Mouse (Mus musculus): ENCODE data around the gene Rplp2.

Rplp2 gene

GRCm38 (mm10) chr7:141454967-141455551 lies 7.9 kb downstream of the Rplp2 start, which contains the start of gene Pnpla2:
TSS of gene Pnpla2 (plus strand) at chr7:141455198.
- peaks cover 18% of the 10 kb centered on the region for H3K36me3 ChIP-seq (ENCODE audit: control insufficient read depth, insufficient read depth, low read length, poor library complexity, severe bottlenecking)
- H3K27me3 ChIP-seq (ENCODE audit: control insufficient read depth, insufficient read depth, low read length, poor library complexity, severe bottlenecking) = no peaks in the 10 kb centered on the region
- peak; percentile 95 for DNase-seq (ENCODE audit: low read depth, low spot score)

GRCm38 (mm10) chr7:141455610-141456314 lies 8.6 kb downstream of the Rplp2 start:
- no peaks in the 10 kb centered on the region for H3K27me3 ChIP-seq (ENCODE audit: control insufficient read depth, insufficient read depth, low read length, poor library complexity, severe bottlenecking)
- peak; percentile 72 for DNase-seq (ENCODE audit: low read depth, low spot score)
- peaks cover 14% of the 10 kb centered on the region for H3K36me3 ChIP-seq (ENCODE audit: control insufficient read depth, insufficient read depth, low read length, poor library complexity, severe bottlenecking)

GRCm38 (mm10) chr7:141456739-141457138 lies 9.6 kb downstream of the Rplp2 start:
- peaks cover 10% of the 10 kb centered on the region for H3K36me3 ChIP-seq (ENCODE audit: control insufficient read depth, insufficient read depth, low read length, poor library complexity, severe bottlenecking)
- DNase-seq (ENCODE audit: low read depth, low spot score) = no peak
- no peaks in the 10 kb centered on the region for H3K27me3 ChIP-seq (ENCODE audit: control insufficient read depth, insufficient read depth, low read length, poor library complexity, severe bottlenecking)

- H3K27me3 ChIP-seq (ENCODE audit: control insufficient read depth, insufficient read depth, low read length, poor library complexity, severe bottlenecking) = no peaks in the 10 kb centered on the region
- DNase-seq (ENCODE audit: low read depth, low spot score) = no peak
These were observed 10.1 kb downstream of the Rplp2 start for GRCm38 (mm10) chr7:141457236-141457635.

GRCm38 (mm10) chr7:141457986-141458660 lies 11.0 kb downstream of the Rplp2 start:
- no peaks in the 10 kb centered on the region for H3K27me3 ChIP-seq (ENCODE audit: control insufficient read depth, insufficient read depth, low read length, poor library complexity, severe bottlenecking)
- peak; percentile 81 for DNase-seq (ENCODE audit: low read depth, low spot score)
- peaks cover 10% of the 10 kb centered on the region for H3K36me3 ChIP-seq (ENCODE audit: control insufficient read depth, insufficient read depth, low read length, poor library complexity, severe bottlenecking)

More at GRCm38 (mm10) chr7:141457236-141457635, 10.1 kb downstream of the Rplp2 start:
- peaks cover 10% of the 10 kb centered on the region for H3K36me3 ChIP-seq (ENCODE audit: control insufficient read depth, insufficient read depth, low read length, poor library complexity, severe bottlenecking)

- Histone ChIP-seq H3K27me3 (ENCODE audit: control insufficient read depth, insufficient read depth, low read length, poor library complexity, severe bottlenecking) (no peaks in the 10 kb centered on the region), H3K36me3 (ENCODE audit: control insufficient read depth, insufficient read depth, low read length, poor library complexity, severe bottlenecking) (peaks cover 10% of the 10 kb centered on the region)
- DNase-seq (ENCODE audit: low read depth, low spot score) = no peak
These were observed 11.5 kb downstream of the Rplp2 start for GRCm38 (mm10) chr7:141458661-141459060.

- H3K36me3 ChIP-seq (ENCODE audit: control insufficient read depth, insufficient read depth, low read length, poor library complexity, severe bottlenecking) = peaks cover 10% of the 10 kb centered on the region
- H3K27me3 ChIP-seq (ENCODE audit: control insufficient read depth, insufficient read depth, low read length, poor library complexity, severe bottlenecking) = no peaks in the 10 kb centered on the region
- DNase-seq (ENCODE audit: low read depth, low spot score) = no peak
These were observed 12.1 kb downstream of the Rplp2 start for GRCm38 (mm10) chr7:141459301-141459711.

GRCm38 (mm10) chr7:141460001-141460390 lies 12.8 kb downstream of the Rplp2 start:
- Histone ChIP-seq H3K36me3 (ENCODE audit: control insufficient read depth, insufficient read depth, low read length, poor library complexity, severe bottlenecking) (peaks cover 10% of the 10 kb centered on the region), H3K27me3 (ENCODE audit: control insufficient read depth, insufficient read depth, low read length, poor library complexity, severe bottlenecking) (no peaks in the 10 kb centered on the region)
- DNase-seq (ENCODE audit: low read depth, low spot score) = no peak

- no peaks in the 10 kb centered on the region for H3K27me3 ChIP-seq (ENCODE audit: control insufficient read depth, insufficient read depth, low read length, poor library complexity, severe bottlenecking)
- peaks cover 10% of the 10 kb centered on the region for H3K36me3 ChIP-seq (ENCODE audit: control insufficient read depth, insufficient read depth, low read length, poor library complexity, severe bottlenecking)
- DNase-seq (ENCODE audit: low read depth, low spot score) = no peak
These were observed 13.4 kb downstream of the Rplp2 start, which contains the start of gene Cracr2b for GRCm38 (mm10) chr7:141460391-141461113. TSS of gene Cracr2b (plus strand) at chr7:141461094.

GRCm38 (mm10) chr7:141461521-141462332 lies 14.6 kb downstream of the Rplp2 start:
- H3K36me3 ChIP-seq (ENCODE audit: control insufficient read depth, insufficient read depth, low read length, poor library complexity, severe bottlenecking) = peaks cover 10% of the 10 kb centered on the region
- DNase-seq (ENCODE audit: low read depth, low spot score) = no peak
- H3K27me3 ChIP-seq (ENCODE audit: control insufficient read depth, insufficient read depth, low read length, poor library complexity, severe bottlenecking) = no peaks in the 10 kb centered on the region

GRCm38 (mm10) chr7:141462333-141462821 lies 15.2 kb downstream of the Rplp2 start:
- Histone ChIP-seq H3K27me3 (ENCODE audit: control insufficient read depth, insufficient read depth, low read length, poor library complexity, severe bottlenecking) (no peaks in the 10 kb centered on the region), H3K36me3 (ENCODE audit: control insufficient read depth, insufficient read depth, low read length, poor library complexity, severe bottlenecking) (peaks cover 10% of the 10 kb centered on the region)
- no peak for DNase-seq (ENCODE audit: low read depth, low spot score)

- Histone ChIP-seq H3K27me3 (ENCODE audit: control insufficient read depth, insufficient read depth, low read length, poor library complexity, severe bottlenecking) (no peaks in the 10 kb centered on the region), H3K36me3 (ENCODE audit: control insufficient read depth, insufficient read depth, low read length, poor library complexity, severe bottlenecking) (peaks cover 5% of the 10 kb centered on the region)
These were observed 16.8 kb downstream of the Rplp2 start for GRCm38 (mm10) chr7:141463824-141464602.

GRCm38 (mm10) chr7:141464603-141465201 lies 17.5 kb downstream of the Rplp2 start:
- H3K27me3 ChIP-seq (ENCODE audit: control insufficient read depth, insufficient read depth, low read length, poor library complexity, severe bottlenecking) = no peaks in the 10 kb centered on the region
- no peak for DNase-seq (ENCODE audit: low read depth, low spot score)
- peaks cover 2% of the 10 kb centered on the region; the same call in 1 of the 2 replicates for H3K36me3 ChIP-seq (ENCODE audit: control insufficient read depth, insufficient read depth, low read length, poor library complexity, severe bottlenecking)

More at GRCm38 (mm10) chr7:141463824-141464602, 16.8 kb downstream of the Rplp2 start:
- DNase-seq (ENCODE audit: low read depth, low spot score) = no peak
